Mouse (Mus musculus) CH12.LX (cell line): Measurements from ENCODE around the gene Ndufa7. TPM values are rescaled to one million over a fixed set of nuclear protein-coding genes. Genes with fewer than 3 reads are reported as not detected.

Experiments used
- DNase-seq: peaks from one replicate; pipeline ENCODE4 v3.0.0-alpha.2; 2013; ENCODE audit errors: extremely low read depth
- H3K27ac ChIP-seq: 2 replicates; pipeline ENCODE4 v1.5.1; 2012; ENCODE audit warnings: low read depth, mild to moderate bottlenecking, control low read depth, moderate library complexity; ENCODE audit not compliant: insufficient read depth
- H3K27me3 ChIP-seq: replicated peaks from 2 replicates; pipeline ENCODE3; 2012; ENCODE audit warnings: inconsistent platforms
- H3K36me3 ChIP-seq, 2 experiments: replicated peaks in 1 of 2; 2 replicates each; pipeline versions ENCODE3 to v1.6.1; 2012; ENCODE audit warnings: inconsistent platforms in 1 of 2, low read length in 1 of 2, mild to moderate bottlenecking in 1 of 2, mixed read lengths in 1 of 2, moderate library complexity in 1 of 2; ENCODE audit not compliant: control insufficient read depth in 1 of 2, insufficient read depth in 1 of 2
- H3K4me1 ChIP-seq, 2 experiments: 2 replicates each; pipeline ENCODE4 v1.6.1; 2012; ENCODE audit warnings: inconsistent platforms in 1 of 2, moderate library complexity in 1 of 2; ENCODE audit not compliant: insufficient read depth in 2 of 2, control insufficient read depth in 1 of 2
- H3K4me2 ChIP-seq: 2 replicates; pipeline ENCODE4 v1.6.1; 2012; ENCODE audit warnings: low read depth, mild to moderate bottlenecking, control low read depth; ENCODE audit not compliant: poor library complexity, insufficient read depth, severe bottlenecking
- H3K4me3 ChIP-seq, 3 experiments: fragments of 150-350 bp in 1 of 3; sonication (generic) in 1 of 3; replicated peaks in 1 of 3; 2 replicates each; pipeline versions ENCODE3 to v1.5.1; 2011 to 2012; ENCODE audit warnings: low read depth in 2 of 3, low read length in 2 of 3, mild to moderate bottlenecking in 2 of 3, moderate library complexity in 2 of 3, control low read depth in 1 of 3, improper control_type of control experiment in 1 of 3, inconsistent platforms in 1 of 3, mixed read lengths in 1 of 3; ENCODE audit not compliant: poor library complexity in 1 of 3
- H3K79me2 ChIP-seq: replicated peaks from 2 replicates; pipeline ENCODE4 v1.6.1; 2012; ENCODE audit warnings: mild to moderate bottlenecking, moderate library complexity; ENCODE audit not compliant: control insufficient read depth, poor library complexity, insufficient read depth, severe bottlenecking; ENCODE audit errors: extremely low read depth
- H3K9ac ChIP-seq: 2 replicates; pipeline ENCODE4 v1.6.1; 2012; ENCODE audit warnings: low read depth, mild to moderate bottlenecking, control low read depth, moderate library complexity; ENCODE audit not compliant: insufficient read depth
- H3K9me3 ChIP-seq: replicated peaks from 2 replicates; pipeline ENCODE3; 2012; ENCODE audit warnings: low read length, inconsistent platforms, mixed read lengths
- CHD1 ChIP-seq: IDR thresholded peaks from 2 replicates; pipeline ENCODE4 v1.6.1; 2012; ENCODE audit warnings: low read depth, low read length, improper control_type of control experiment, inconsistent platforms
- CTCF ChIP-seq, 2 experiments: IDR thresholded peaks in 1 of 2; conservative IDR thresholded peaks in 1 of 2; 2 replicates each; pipeline ENCODE4 v1.5.1; 2011 to 2012; ENCODE audit warnings: low read depth in 2 of 2, low read length in 2 of 2, improper control_type of control experiment in 1 of 2, inconsistent platforms in 1 of 2, mild to moderate bottlenecking in 1 of 2, moderate library complexity in 1 of 2
- ELF1 ChIP-seq: IDR thresholded peaks from 2 replicates; pipeline ENCODE4 v1.6.1; 2014; ENCODE audit warnings: low read depth, mild to moderate bottlenecking, inconsistent platforms, low read length, improper control_type of control experiment
- EP300 ChIP-seq: IDR thresholded peaks from 2 replicates; pipeline ENCODE4 v1.6.1; 2011; ENCODE audit warnings: low read length, improper control_type of control experiment
- ETS1 ChIP-seq: conservative IDR thresholded peaks from 2 replicates; pipeline ENCODE4 v1.6.1; 2012; ENCODE audit warnings: low read depth, mild to moderate bottlenecking, inconsistent platforms, low read length, improper control_type of control experiment, moderate library complexity
- IRF4 ChIP-seq: IDR thresholded peaks from 2 replicates; pipeline ENCODE4 v1.6.1; 2014; ENCODE audit warnings: low read depth, mild to moderate bottlenecking, inconsistent platforms, low read length, improper control_type of control experiment
- JUN ChIP-seq: IDR thresholded peaks from 2 replicates; pipeline ENCODE4 v1.6.1; 2011; ENCODE audit warnings: low read depth, mild to moderate bottlenecking, low read length, improper control_type of control experiment, moderate library complexity; ENCODE audit not compliant: insufficient read depth
- JUND ChIP-seq: conservative IDR thresholded peaks from 2 replicates; pipeline ENCODE4 v1.6.1; 2011; ENCODE audit warnings: low read depth, low read length, improper control_type of control experiment
- KAT2A ChIP-seq: IDR thresholded peaks from 2 replicates; pipeline ENCODE4 v1.6.1; 2012; ENCODE audit warnings: low read length, improper control_type of control experiment, inconsistent platforms; ENCODE audit not compliant: insufficient replicate concordance
- MAZ ChIP-seq: IDR thresholded peaks from 2 replicates; pipeline ENCODE4 v1.6.1; 2012; ENCODE audit warnings: low read depth, mild to moderate bottlenecking, inconsistent platforms, low read length, improper control_type of control experiment, moderate library complexity
- NELFE ChIP-seq: IDR thresholded peaks from 2 replicates; pipeline ENCODE4 v1.6.1; 2011; ENCODE audit warnings: low read depth, low read length, improper control_type of control experiment
- NRF1 ChIP-seq: IDR thresholded peaks from 2 replicates; pipeline ENCODE4 v1.6.1; 2014; ENCODE audit warnings: low read depth, mild to moderate bottlenecking, inconsistent platforms, low read length, improper control_type of control experiment, moderate library complexity
- POLR2AphosphoS2 ChIP-seq: IDR thresholded peaks from 2 replicates; pipeline ENCODE4 v1.6.1; 2011; ENCODE audit warnings: low read depth, low read length, improper control_type of control experiment
- SIN3A ChIP-seq: IDR thresholded peaks from 2 replicates; pipeline ENCODE4 v1.6.1; 2012; ENCODE audit warnings: low read length, improper control_type of control experiment, inconsistent platforms
- TBP ChIP-seq: conservative IDR thresholded peaks from 2 replicates; pipeline ENCODE4 v1.6.1; 2011; ENCODE audit warnings: low read depth, low read length, improper control_type of control experiment
- TCF12 ChIP-seq: IDR thresholded peaks from 2 replicates; pipeline ENCODE4 v1.6.1; 2014; ENCODE audit warnings: low read depth, mild to moderate bottlenecking, inconsistent platforms, low read length, improper control_type of control experiment
- UBTF ChIP-seq: IDR thresholded peaks from 2 replicates; pipeline ENCODE4 v1.6.1; 2012; ENCODE audit warnings: low read depth, mild to moderate bottlenecking, inconsistent platforms, low read length, improper control_type of control experiment, moderate library complexity
- USF1 ChIP-seq: IDR thresholded peaks from 2 replicates; pipeline ENCODE4 v1.6.1; 2014; ENCODE audit warnings: low read depth, mild to moderate bottlenecking, inconsistent platforms, low read length, improper control_type of control experiment
- ZC3H11A ChIP-seq: IDR thresholded peaks from 2 replicates; pipeline ENCODE4 v1.6.1; 2012; ENCODE audit warnings: low read depth, mild to moderate bottlenecking, inconsistent platforms, low read length, improper control_type of control experiment
- ZNF384 ChIP-seq: IDR thresholded peaks from 2 replicates; pipeline ENCODE4 v1.6.1; 2012; ENCODE audit warnings: low read depth, low read length, improper control_type of control experiment, inconsistent platforms
- dilution Hi-C: fragments of 300-500 bp; cut with MboI; formaldehyde crosslinking; loops from 2 replicates; pipeline ENCODE4 v1.14.3; 2020; ENCODE audit warnings: low sequenced_read_pairs; ENCODE audit not compliant: extremely low pct_unique_long_range_greater_than_20kb, extremely low pct_ligation_motif_present
- in situ Hi-C: fragments of 300-500 bp; cut with MboI; formaldehyde crosslinking; loops from 3 replicates; pipeline ENCODE4 v1.14.3; 2019; ENCODE audit warnings: low sequenced_read_pairs, low pct_ligation_motif_present, low pct_unique_long_range_greater_than_20kb, mixed read lengths
- polyA plus RNA-seq: library from polyadenylated mRNA; unstranded; fragments of >175 nt; gene quantifications from 2 replicates; pipeline ENCODE4 v1.2.1, GENCODE M21; 2012; ENCODE audit warnings: low read depth; ENCODE audit not compliant: insufficient read length
- total RNA-seq, 2 experiments: library from RNA; depleted of rRNA; stranded (reverse); fragments of 300-350 nt in 1 of 2; fragments of >200 nt in 1 of 2; gene quantifications; 2 replicates each; pipeline ENCODE4 v1.2.3; 2012 to 2014

Ndufa7 gene
- total and polyA plus RNA-seq, 3 experiments, result 164 to 364 (median 194) TPM

- Histone ChIP-seq H3K4me1 (peaks cover 13 to 30% of the 10 kb centered on the region in 2 experiments), H3K79me2 (no peaks in the 10 kb centered on the region), H3K4me2 (peak overlapping the region; percentile 92), H3K9ac (peak overlapping the region; percentile 50), H3K36me3 (peaks cover 9 to 23% of the 10 kb centered on the region in 2 experiments), H3K27me3 (peaks cover 18% of the 10 kb centered on the region), H3K4me3 (peak overlapping the region; percentile 57 to 58 (median 58)), H3K27ac (no peak overlapping the region), H3K9me3 (no peaks in the 10 kb centered on the region)
- in situ Hi-C loops, result no loop called here
- TF ChIP-seq CTCF (conservative IDR thresholded peaks at IDR 0.05 in 1 of 2, IDR thresholded peaks at IDR 0.05 in 1 of 2; ENCODE audit: low read depth in 2 of 2, low read length in 2 of 2) (peak in 1 of 2 experiments; percentile 34; a peak in 2 of 4 replicates), USF1 (no peak)
- dilution Hi-C loops, result no loop called here
- no peak for DNase-seq
Measured at GRCm38 (mm10) chr17:33782067-33782466, 42.3 kb upstream of the Ndufa7 start.

GRCm38 (mm10) chr17:33783408-33783807 lies 41.0 kb upstream of the Ndufa7 start:
- DNase-seq, result no peak
- in situ Hi-C loops, result no loop called here

GRCm38 (mm10) chr17:33784939-33785338 lies 39.4 kb upstream of the Ndufa7 start:
- Histone ChIP-seq H3K4me3 (no peak overlapping the region), H3K27me3 (peaks cover 22% of the 10 kb centered on the region), H3K9ac (no peak overlapping the region), H3K79me2 (no peaks in the 10 kb centered on the region), H3K4me1 (peaks cover 8 to 18% of the 10 kb centered on the region in 2 experiments; a peak in 3 of 4 replicates), H3K9me3 (no peaks in the 10 kb centered on the region), H3K27ac (no peak overlapping the region), H3K4me2 (no peak overlapping the region), H3K36me3 (no peaks in the 10 kb centered on the region)
- dilution Hi-C loops, result no loop called here
- in situ Hi-C loops, result no loop called here
- no peak for DNase-seq
- TF ChIP-seq ZC3H11A (no peak), ETS1 (no peak), TCF12 (no peak), NRF1 (no peak), TBP (no peak), CHD1 (no peak), SIN3A (no peak), ELF1 (no peak), USF1 (no peak), ZNF384 (no peak), MAZ (no peak), UBTF (no peak), NELFE (no peak), POLR2AphosphoS2 (no peak), EP300 (no peak), JUN (no peak), IRF4 (no peak), KAT2A (no peak), JUND (no peak)

More at GRCm38 (mm10) chr17:33783408-33783807, 41.0 kb upstream of the Ndufa7 start:
- Histone ChIP-seq H3K27me3 (peaks cover 18% of the 10 kb centered on the region), H3K4me1 (peaks cover 13 to 30% of the 10 kb centered on the region in 2 experiments), H3K79me2 (no peaks in the 10 kb centered on the region), H3K9me3 (no peaks in the 10 kb centered on the region), H3K9ac (no peak overlapping the region), H3K4me2 (no peak overlapping the region), H3K4me3 (no peak overlapping the region), H3K36me3 (peaks cover 2 to 9% of the 10 kb centered on the region in 2 experiments), H3K27ac (no peak overlapping the region)
- dilution Hi-C loops, result no loop called here
- TF ChIP-seq CTCF (conservative IDR thresholded peaks at IDR 0.05 in 1 of 2, IDR thresholded peaks at IDR 0.05 in 1 of 2; ENCODE audit: low read depth in 2 of 2, low read length in 2 of 2), result no peak
- no peak for TF ChIP-seq ETS1
- TF ChIP-seq TBP, result no peak
- no peak for TF ChIP-seq ZC3H11A
- no peak for TF ChIP-seq NELFE
- no peak for TF ChIP-seq EP300
